ENCODE assay signal across 8 mouse cellular contexts in genomic region chr7:114181391-114181790, GRCm38 (mm10).
DNase-seq lines count a peak whose midpoint lies in the region; ATAC-seq and TF ChIP-seq lines count a peak whose summit lies in the region.

No protein-coding gene starts in this region.

- H3K27me3 ChIP-seq in hindbrain, embryonic 15.5 days, result no peaks in the 10 kb centered on the region

- H3K36me3 ChIP-seq in hindbrain, embryonic 15.5 days, result no peaks in the 10 kb centered on the region

- no peak overlapping the region for H3K4me2 ChIP-seq in hindbrain, embryonic 15.5 days

- H3K4me1 ChIP-seq in hindbrain, embryonic 15.5 days (replicated peaks), result peaks cover 5% of the 10 kb centered on the region

- peak; percentile 73 for ATAC-seq in hindbrain, embryonic 15.5 days (ENCODE audit: low FRiP score, low read depth)

- TF ChIP-seq CTCF in gastrocnemius, adult 2 months (IDR thresholded peaks at IDR 0.05), result no peak

- no peak overlapping the region for H3K9ac ChIP-seq in hindbrain, embryonic 15.5 days

- intact Hi-C loops in gastrocnemius, adult 2 months (cut with DNase I), result loop anchor here (5.0 kb wide), 1 partner anchor 49 kb away; no protein-coding TSS in a partner anchor

- H3K27ac ChIP-seq in gastrocnemius, adult 2 months, result peak overlapping the region; percentile 79
- H3K27ac ChIP-seq in hindbrain, embryonic 15.5 days (replicated peaks), result no peak overlapping the region

- DNase-seq in adrenal gland, adult (ENCODE audit: inconsistent age in 2 of 2, low spot score in 1 of 2), result peak; percentile 96 to 97
- peak; percentile 91 to 92 for DNase-seq in cerebellum, postnatal 14 days
- DNase-seq in gastrocnemius, adult 2 months, result peak; percentile 94
- DNase-seq in layer of hippocampus, postnatal 25 days (ENCODE audit: extremely low spot score in 1 of 2, low spot score in 1 of 2), result peak; percentile 66 to 79
- peak; percentile 66 for DNase-seq in mesoderm, embryonic 11.5 days (ENCODE audit: low read depth, low spot score)
- DNase-seq in spleen, postnatal 36 days (ENCODE audit: low spot score in 2 of 2), result peak; percentile 48
- no peak for DNase-seq in natural killer cell, adult 2 months (ENCODE audit: low spot score in 2 of 2)

- no peaks in the 10 kb centered on the region for H3K9me3 ChIP-seq in hindbrain, embryonic 15.5 days

- 11% methylated on average over 5 of the region's 5 CpGs for WGBS in hindbrain, embryonic 15.5 days

- no peak overlapping the region for H3K4me3 ChIP-seq in gastrocnemius, adult 2 months
- H3K4me3 ChIP-seq in hindbrain, embryonic 15.5 days, result no peak overlapping the region

Comparison
In these comparisons a context has a peak if more than half of its experiments do, and no peak if none do; other contexts are left out.
1. DNase-seq: peak in adrenal gland, adult (2 of 2), cerebellum, postnatal 14 days (2 of 2), gastrocnemius, adult 2 months (single experiment), layer of hippocampus, postnatal 25 days (2 of 2), mesoderm, embryonic 11.5 days (single experiment) and spleen, postnatal 36 days (2 of 2); none in natural killer cell, adult 2 months (0 of 2).